Mouse (Mus musculus): Measurements from ENCODE around the gene Nckap5. TPM values are rescaled to one million over a fixed set of nuclear protein-coding genes. Genes with fewer than 3 reads are reported as not detected.

Nckap5 gene
- polyA plus RNA-seq, 1 experiment from 2014 or later, result 1.5 TPM

- in situ Hi-C loops (cut with MboI; ENCODE audit: low pct_unique_long_range_greater_than_20kb), result no loop called here
- DNase-seq (ENCODE audit: low read depth, low spot score), result no peak
- ChIA-PET CTCF (interaction anchor here (1.2 to 1.5 kb wide), 2 partner anchors 7 to 11 kb away, joined by 3 read pairs; no protein-coding TSS in a partner anchor), POLR2A (no interaction called here)
- H3K27me3 ChIP-seq, result no peaks in the 10 kb centered on the region
- TF ChIP-seq CTCF (IDR thresholded peaks at IDR 0.05), result no peak
- ATAC-seq, result no peak
Measured at GRCm38 (mm10) chr1:126593044-126593805, 237.4 kb downstream of the Nckap5 start.

GRCm38 (mm10) chr1:126590911-126591310 is 239.7 kb downstream of the Nckap5 start:
- CTCF ChIA-PET, result interaction anchor here (2.2 kb wide), 1 partner anchor 12 kb away, joined by 5 read pairs; no protein-coding TSS in a partner anchor
- in situ Hi-C loops (cut with MboI; ENCODE audit: low pct_unique_long_range_greater_than_20kb), result no loop called here
- ATAC-seq (no peak), DNase-seq (ENCODE audit: low read depth, low spot score) (no peak)
- no peak for TF ChIP-seq CTCF (IDR thresholded peaks at IDR 0.05)
- no peaks in the 10 kb centered on the region for H3K27me3 ChIP-seq
- POLR2A ChIA-PET, result no interaction called here

GRCm38 (mm10) chr1:126578163-126578562 is 252.4 kb downstream of the Nckap5 start:
- DNase-seq (ENCODE audit: low read depth, low spot score) (no peak), ATAC-seq (no peak)
- POLR2A ChIA-PET, result no interaction called here
- CTCF ChIA-PET, result interaction anchor here (1.3 to 1.5 kb wide), 2 partner anchors 9 to 31 kb away, joined by 3 read pairs; no protein-coding TSS in a partner anchor
- H3K27me3 ChIP-seq, result no peaks in the 10 kb centered on the region
- TF ChIP-seq CTCF (IDR thresholded peaks at IDR 0.05), result no peak
- in situ Hi-C loops (cut with MboI; ENCODE audit: low pct_unique_long_range_greater_than_20kb), result no loop called here

GRCm38 (mm10) chr1:126574295-126574694 is 256.3 kb downstream of the Nckap5 start:
- POLR2A ChIA-PET, result no interaction called here
- CTCF ChIA-PET, result interaction anchor here (1.3 kb wide), 1 partner anchor 357 kb away, joined by 3 read pairs; no protein-coding TSS in a partner anchor
- no peaks in the 10 kb centered on the region for H3K27me3 ChIP-seq
- ATAC-seq (no peak), DNase-seq (ENCODE audit: low read depth, low spot score) (no peak)
- TF ChIP-seq CTCF (IDR thresholded peaks at IDR 0.05), result no peak
- in situ Hi-C loops (cut with MboI; ENCODE audit: low pct_unique_long_range_greater_than_20kb), result no loop called here

- ATAC-seq, result no peak
- ChIA-PET CTCF (interaction anchor here (1.2 to 1.3 kb wide), 2 partner anchors 29 to 358 kb away, joined by 3 read pairs; no protein-coding TSS in a partner anchor), POLR2A (no interaction called here)
- H3K27me3 ChIP-seq, result no peaks in the 10 kb centered on the region
- DNase-seq (ENCODE audit: low read depth, low spot score), result no peak
- in situ Hi-C loops (cut with MboI; ENCODE audit: low pct_unique_long_range_greater_than_20kb), result no loop called here
- TF ChIP-seq CTCF (IDR thresholded peaks at IDR 0.05), result no peak
Measured at GRCm38 (mm10) chr1:126573714-126574113, 256.9 kb downstream of the Nckap5 start.

- no peak for TF ChIP-seq CTCF (IDR thresholded peaks at IDR 0.05)
- in situ Hi-C loops (cut with MboI; ENCODE audit: low pct_unique_long_range_greater_than_20kb), result no loop called here
- ATAC-seq (no peak), DNase-seq (ENCODE audit: low read depth, low spot score) (no peak)
- no peaks in the 10 kb centered on the region for H3K27me3 ChIP-seq
- CTCF ChIA-PET, result interaction anchor here (1.2 kb wide), 1 partner anchor 30 kb away, joined by 3 read pairs; no protein-coding TSS in a partner anchor
- POLR2A ChIA-PET, result no interaction called here
Measured at GRCm38 (mm10) chr1:126573097-126573496, 257.5 kb downstream of the Nckap5 start.

DNA sequence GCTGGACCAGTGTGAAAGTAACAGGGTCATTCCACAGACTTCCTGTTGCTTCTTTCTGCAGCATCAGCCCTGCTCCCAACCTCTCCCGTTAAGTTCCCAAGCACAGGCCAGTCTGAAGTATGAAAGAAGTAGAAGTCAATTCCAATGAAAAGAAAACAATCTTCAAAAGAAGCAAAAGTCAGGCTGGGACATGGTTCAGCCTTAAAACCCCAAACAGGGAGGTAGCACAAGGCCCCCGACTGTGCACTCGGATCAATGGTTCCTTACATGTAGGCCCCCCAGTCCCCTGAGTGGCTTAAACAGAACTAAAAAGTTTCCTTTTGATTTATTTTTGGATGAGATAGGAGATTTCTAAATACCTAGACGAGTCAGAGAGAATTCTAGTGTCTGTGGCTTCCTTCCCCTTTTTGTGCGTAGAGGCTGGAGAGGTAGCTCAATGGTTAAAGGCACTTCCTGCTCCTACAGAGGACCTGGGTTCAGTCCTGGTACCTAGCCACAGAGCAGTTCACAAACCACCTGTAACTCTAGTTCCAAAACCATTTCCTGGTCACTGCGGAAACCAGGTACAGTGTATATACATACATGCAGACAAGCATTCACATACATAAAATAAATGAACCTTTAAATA is 260.9 kb downstream of the Nckap5 start:
- no peak for TF ChIP-seq CTCF (IDR thresholded peaks at IDR 0.05)
- in situ Hi-C loops (cut with MboI; ENCODE audit: low pct_unique_long_range_greater_than_20kb), result no loop called here
- POLR2A ChIA-PET, result interaction anchor here (0.7 kb wide), 1 partner anchor 782 kb away, joined by 4 read pairs; no protein-coding TSS in a partner anchor
- no peaks in the 10 kb centered on the region for H3K27me3 ChIP-seq
- DNase-seq (ENCODE audit: low read depth, low spot score) (no peak), ATAC-seq (no peak)
- CTCF ChIA-PET, result interaction anchor here (0.7 to 1.3 kb wide), 4 partner anchors 16 to 190 kb away, joined by 3 read pairs; no protein-coding TSS in a partner anchor

DNA sequence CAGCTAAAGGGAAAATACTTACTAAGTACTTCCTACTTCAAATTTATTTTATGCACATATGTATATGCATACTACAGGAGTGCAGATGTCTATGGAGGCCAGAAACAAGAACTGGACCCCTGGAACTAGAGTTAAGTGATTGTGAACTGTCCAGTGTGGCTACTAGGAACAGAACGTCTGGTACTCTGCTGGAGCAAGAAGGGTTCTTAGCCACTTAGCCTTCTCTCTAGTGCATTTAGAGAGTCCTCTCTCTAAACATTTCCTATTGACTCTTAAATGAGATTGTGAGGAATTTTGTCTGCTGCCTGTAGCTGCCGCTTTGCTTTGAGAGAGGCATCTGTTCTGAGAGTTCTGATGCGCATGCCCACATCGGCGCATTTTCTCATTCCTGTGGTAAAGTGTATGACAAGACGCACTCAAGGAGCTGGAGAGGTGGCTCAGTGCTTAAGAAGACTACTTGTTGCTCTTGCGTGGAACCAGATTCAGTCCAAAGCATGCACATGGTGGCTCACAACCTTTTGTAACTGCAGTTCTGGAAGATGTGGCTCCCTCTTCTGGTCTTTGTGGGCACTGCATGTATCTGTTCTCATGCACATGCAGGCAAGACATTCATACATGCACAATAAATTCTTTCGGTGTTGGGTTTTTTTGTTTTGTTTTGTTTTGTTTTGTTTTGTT is 261.9 kb downstream of the Nckap5 start:
- TF ChIP-seq CTCF (IDR thresholded peaks at IDR 0.05), result peak; percentile 66
- no peaks in the 10 kb centered on the region for H3K27me3 ChIP-seq
- no peak for ATAC-seq
- in situ Hi-C loops (cut with MboI; ENCODE audit: low pct_unique_long_range_greater_than_20kb), result no loop called here
- ChIA-PET POLR2A (interaction anchor here (0.7 kb wide), 1 partner anchor 781 kb away, joined by 4 read pairs; no protein-coding TSS in a partner anchor), CTCF (interaction anchor here (0.9 to 1.3 kb wide), 4 partner anchors 8 to 191 kb away, joined by 3 to 4 read pairs (median 3); no protein-coding TSS in a partner anchor)
- DNase-seq (ENCODE audit: low read depth, low spot score), result no peak

DNA sequence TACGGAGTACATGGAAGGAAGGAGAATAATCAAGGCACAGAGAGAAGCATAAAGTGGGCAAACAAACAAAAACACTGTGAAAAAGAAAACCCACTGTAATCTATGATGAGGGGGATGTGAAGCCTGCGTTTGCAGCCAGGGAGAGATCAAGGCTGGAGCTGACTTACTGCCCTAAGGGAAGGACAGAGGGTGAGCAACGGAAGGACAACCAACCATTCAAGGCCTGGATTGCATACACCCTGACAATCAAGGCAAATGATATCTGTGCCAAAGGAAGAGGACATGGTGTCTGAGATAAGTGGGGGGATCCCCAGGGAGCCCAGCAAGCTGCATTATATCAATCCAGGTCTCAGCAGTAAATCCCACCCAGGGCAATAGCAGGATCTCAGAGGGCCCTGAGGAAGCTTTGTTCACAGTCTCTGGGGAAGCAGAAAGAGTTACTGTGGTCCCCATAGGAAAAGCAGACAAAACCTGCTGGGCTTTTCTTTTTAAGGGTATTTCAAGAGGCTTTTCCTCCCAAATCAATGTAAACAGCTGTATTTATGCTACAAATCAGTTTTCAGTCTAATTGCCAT is 265.4 kb downstream of the Nckap5 start:
- H3K27me3 ChIP-seq, result no peaks in the 10 kb centered on the region
- ATAC-seq (no peak), DNase-seq (ENCODE audit: low read depth, low spot score) (no peak)
- in situ Hi-C loops (cut with MboI; ENCODE audit: low pct_unique_long_range_greater_than_20kb), result no loop called here
- no peak for TF ChIP-seq CTCF (IDR thresholded peaks at IDR 0.05)
- ChIA-PET POLR2A (no interaction called here), CTCF (interaction anchor here (1.7 kb wide), 1 partner anchor 17 kb away, joined by 4 read pairs; no protein-coding TSS in a partner anchor)

DNA sequence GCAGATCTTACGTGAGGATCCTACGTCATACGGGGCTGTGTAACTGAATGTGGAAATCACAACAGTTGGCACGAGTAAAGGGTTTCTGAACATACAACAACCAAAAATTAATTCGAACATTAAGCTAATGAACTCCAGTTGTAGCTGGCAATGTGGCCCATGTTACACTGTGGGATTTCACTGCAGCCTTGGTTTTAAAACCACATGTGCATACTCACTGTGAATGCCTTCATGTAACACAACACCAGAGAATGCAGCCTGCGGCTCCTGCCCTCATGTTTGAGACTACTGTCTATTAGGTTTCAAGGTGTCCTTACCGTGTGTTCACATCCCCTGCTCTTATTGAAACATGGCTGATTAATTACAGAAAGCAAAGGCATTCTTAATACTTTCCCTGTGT is 269.7 kb downstream of the Nckap5 start:
- H3K27me3 ChIP-seq, result no peaks in the 10 kb centered on the region
- DNase-seq (ENCODE audit: low read depth, low spot score) (no peak), ATAC-seq (no peak)
- CTCF ChIA-PET, result no interaction called here
- TF ChIP-seq CTCF (IDR thresholded peaks at IDR 0.05), result no peak
- POLR2A ChIA-PET, result no interaction called here
- in situ Hi-C loops (cut with MboI; ENCODE audit: low pct_unique_long_range_greater_than_20kb), result no loop called here
